Mouse (Mus musculus) liver, embryonic 16.5 days (tissue): ENCODE data around the gene Gtpbp3. TPM values are rescaled to one million over a fixed set of nuclear protein-coding genes. Genes with fewer than 3 reads are reported as not detected.
A peak's percentile ranks its signal among the peaks of the same experiment; 100 is the strongest.

ENCODE experiments used
- ATAC-seq: fragments of 200-750 bp; cut with Nextera tagmentation; 2 replicates; pipeline ENCODE4 v1.8.0; 2017; ENCODE audit warnings: low read depth, mild to moderate bottlenecking, moderate number of reproducible peaks, moderate library complexity
- H3K27ac ChIP-seq: fragments of 300-500 bp; sonication (generic); 2 replicates; pipeline ENCODE4 v1.5.1; 2014; ENCODE audit warnings: mild to moderate bottlenecking, low read length
- H3K27me3 ChIP-seq: fragments of 300-500 bp; sonication (generic); 2 replicates; pipeline ENCODE4 v1.6.1; 2014; ENCODE audit warnings: low read depth, low read length, mixed read lengths; ENCODE audit not compliant: control insufficient read depth, insufficient read depth
- H3K36me3 ChIP-seq: fragments of 300-500 bp; sonication (generic); 2 replicates; pipeline ENCODE4 v1.6.1; 2014; ENCODE audit warnings: mild to moderate bottlenecking; ENCODE audit not compliant: control insufficient read depth, insufficient read depth
- H3K4me1 ChIP-seq: fragments of 300-500 bp; sonication (generic); 2 replicates; pipeline ENCODE4 v1.6.1; 2014; ENCODE audit warnings: low read depth, low read length, mixed read lengths; ENCODE audit not compliant: control insufficient read depth
- H3K4me2 ChIP-seq: fragments of 300-500 bp; sonication (generic); 2 replicates; pipeline ENCODE4 v1.6.1; 2014; ENCODE audit warnings: low read depth, low read length, mixed read lengths
- H3K4me3 ChIP-seq: fragments of 300-500 bp; sonication (generic); 2 replicates; pipeline ENCODE4 v1.5.1; 2014; ENCODE audit warnings: low read depth, mild to moderate bottlenecking, low read length
- H3K9ac ChIP-seq: fragments of 300-500 bp; sonication (generic); 2 replicates; pipeline ENCODE4 v1.6.1; 2014; ENCODE audit warnings: low read depth, low read length
- H3K9me3 ChIP-seq: fragments of 300-500 bp; sonication (generic); replicated peaks from 2 replicates; pipeline ENCODE4 v1.6.1; 2016; ENCODE audit warnings: low read length; ENCODE audit not compliant: control insufficient read depth
- WGBS: fragments of 180-500 bp; shearing (Covaris S2); extraction: QIAGEN DNeasy Blood & Tissue Kit; methylation state at CpG from one replicate; pipeline ENCODE4 v1.1.7; 2014; ENCODE audit not compliant: insufficient replicate concordance; 5-methylcytosine and 5-hydroxymethylcytosine counted together
- polyA plus RNA-seq: library from polyadenylated mRNA; unstranded; fragments of >200 nt; fragmentation: Nextera tagmentation; extraction: Ambion mirVana; gene quantifications from 2 replicates; pipeline ENCODE4 v1.2.1, GENCODE M21; 2015

Gtpbp3 gene
- polyA plus RNA-seq, 1 experiment from 2014 or later = 5.3 TPM

- Histone ChIP-seq H3K4me1 (peaks cover 23% of the 10 kb centered on the region), H3K9ac (no peak overlapping the region), H3K4me2 (peak overlapping the region; percentile 86), H3K27ac (no peak overlapping the region), H3K36me3 (no peaks in the 10 kb centered on the region; the same call in 1 of the 2 replicates), H3K27me3 (no peaks in the 10 kb centered on the region), H3K4me3 (no peak overlapping the region; the same call in 1 of the 2 replicates), H3K9me3 (no peaks in the 10 kb centered on the region)
- WGBS = 21% methylated on average over 7 of the region's 7 CpGs
- ATAC-seq = no peak
These were observed 1.8 kb upstream of the Gtpbp3 start for GRCm38 (mm10) chr8:71486136-71486529.

- under 1% methylated on average over 22 of the region's 22 CpGs for WGBS
- peak; percentile 93 for ATAC-seq
- Histone ChIP-seq H3K9me3 (no peaks in the 10 kb centered on the region), H3K4me1 (peaks cover 23% of the 10 kb centered on the region), H3K36me3 (peaks cover 5% of the 10 kb centered on the region; the same call in 1 of the 2 replicates), H3K9ac (peak overlapping the region; percentile 79), H3K27me3 (no peaks in the 10 kb centered on the region), H3K27ac (peak overlapping the region; percentile 82), H3K4me3 (peak overlapping the region; percentile 81), H3K4me2 (peak overlapping the region; percentile 99)
These were observed 551 bp downstream of the Gtpbp3 start for GRCm38 (mm10) chr8:71488454-71488853.

GRCm38 (mm10) chr8:71495039-71495438, 7.1 kb downstream of the Gtpbp3 start:
- Histone ChIP-seq H3K4me1 (no peaks in the 10 kb centered on the region), H3K4me2 (no peak overlapping the region), H3K9ac (no peak overlapping the region), H3K27me3 (no peaks in the 10 kb centered on the region), H3K4me3 (no peak overlapping the region), H3K36me3 (peaks cover 5% of the 10 kb centered on the region; the same call in 1 of the 2 replicates), H3K9me3 (no peaks in the 10 kb centered on the region), H3K27ac (no peak overlapping the region)
- 22% methylated on average over 16 of the region's 16 CpGs for WGBS
- ATAC-seq = peak; percentile 43; the same call in 1 of the 2 replicates

GRCm38 (mm10) chr8:71495811-71496210, 7.9 kb downstream of the Gtpbp3 start:
- H3K4me1 ChIP-seq = no peaks in the 10 kb centered on the region
- H3K27ac ChIP-seq = no peak overlapping the region
- peaks cover 5% of the 10 kb centered on the region; the same call in 1 of the 2 replicates for H3K36me3 ChIP-seq
- no peaks in the 10 kb centered on the region for H3K9me3 ChIP-seq
- no peak overlapping the region for H3K4me2 ChIP-seq
- no peak overlapping the region for H3K9ac ChIP-seq
- no peak for ATAC-seq
- no peaks in the 10 kb centered on the region for H3K27me3 ChIP-seq
- 74% methylated on average over 5 of the region's 5 CpGs for WGBS
- no peak overlapping the region for H3K4me3 ChIP-seq

- Histone ChIP-seq H3K4me2 (no peak overlapping the region), H3K4me3 (no peak overlapping the region), H3K36me3 (0 out of 2 replicates have a peak, but pooled peaks cover 5% of the 10 kb centered on the region), H3K9me3 (no peaks in the 10 kb centered on the region), H3K4me1 (no peaks in the 10 kb centered on the region), H3K9ac (no peak overlapping the region), H3K27ac (no peak overlapping the region), H3K27me3 (no peaks in the 10 kb centered on the region)
- WGBS = 51% methylated on average over 11 of the region's 11 CpGs
- ATAC-seq = 0 out of 2 replicates have a peak, but pooled peaks have one; percentile 35
These were observed 8.6 kb downstream of the Gtpbp3 start for GRCm38 (mm10) chr8:71496481-71496880.

GRCm38 (mm10) chr8:71497077-71497645, 9.3 kb downstream of the Gtpbp3 start:
- H3K36me3 ChIP-seq = 0 out of 2 replicates have a peak, but pooled peaks cover 4% of the 10 kb centered on the region
- H3K9ac ChIP-seq = no peak overlapping the region
- WGBS = 69% methylated on average over 1 of the region's 1 CpGs
- no peaks in the 10 kb centered on the region for H3K27me3 ChIP-seq
- no peak overlapping the region for H3K4me3 ChIP-seq
- H3K9me3 ChIP-seq = no peaks in the 10 kb centered on the region
- no peaks in the 10 kb centered on the region for H3K4me1 ChIP-seq
- no peak for ATAC-seq
- H3K27ac ChIP-seq = no peak overlapping the region
- H3K4me2 ChIP-seq = no peak overlapping the region

- ATAC-seq = no peak
- H3K9me3 ChIP-seq = no peaks in the 10 kb centered on the region
- no peaks in the 10 kb centered on the region for H3K4me1 ChIP-seq
- H3K4me3 ChIP-seq = no peak overlapping the region
- no peak overlapping the region for H3K9ac ChIP-seq
- 55% methylated on average over 15 of the region's 15 CpGs for WGBS
- H3K27ac ChIP-seq = peak overlapping the region; percentile 8; the same call in 1 of the 2 replicates
- H3K36me3 ChIP-seq = no peaks in the 10 kb centered on the region
- H3K4me2 ChIP-seq = no peak overlapping the region
- no peaks in the 10 kb centered on the region for H3K27me3 ChIP-seq
These were observed 10.1 kb downstream of the Gtpbp3 start for GRCm38 (mm10) chr8:71497881-71498501.

- 41% methylated on average over 15 of the region's 16 CpGs for WGBS
- H3K9ac ChIP-seq = no peak overlapping the region
- no peaks in the 10 kb centered on the region for H3K36me3 ChIP-seq
- no peak overlapping the region for H3K4me3 ChIP-seq
- no peaks in the 10 kb centered on the region for H3K4me1 ChIP-seq
- no peak overlapping the region for H3K27ac ChIP-seq
- no peak overlapping the region for H3K4me2 ChIP-seq
- no peaks in the 10 kb centered on the region for H3K27me3 ChIP-seq
- ATAC-seq = peak; percentile 56
- H3K9me3 ChIP-seq = no peaks in the 10 kb centered on the region
These were observed 11.2 kb downstream of the Gtpbp3 start for GRCm38 (mm10) chr8:71498816-71499690.
